Mouse (Mus musculus) kidney, adult 10 weeks (tissue): ENCODE measurements around the gene Rpl41. TPM values are rescaled to one million over a fixed set of nuclear protein-coding genes. Genes with fewer than 3 reads are reported as not detected.

ENCODE experiments used
- polyA plus RNA-seq: library from polyadenylated mRNA; stranded (reverse); fragments of 350-450 nt; fragmentation: Illumina TruSeq; extraction: RNeasy Lipid Tissue Mini Kit (QIAGEN cat#74804); gene quantifications from one replicate; pipeline ENCODE4 v1.2.3, GENCODE M21; 2014; ENCODE audit warnings: low read depth, low replicate concordance

Gene Rpl41
- polyA plus RNA-seq = 11.9 TPM

GRCm38 (mm10) chr10:128548947-128549681, at the start of gene Rpl41:
TSS of gene Rpl41 (minus strand) at chr10:128549305.

GRCm38 (mm10) chr10:128589464-128590192, 40.5 kb upstream of the Rpl41 start, which contains the start of gene Erbb3:
TSS of gene Erbb3 (minus strand) at chr10:128589652.

GRCm38 (mm10) chr10:128565788-128566531, 16.9 kb upstream of the Rpl41 start, which contains the start of gene Pa2g4:
TSS of gene Pa2g4 (minus strand) at chr10:128565987.

GRCm38 (mm10) chr10:128547361-128548032, 1.6 kb downstream of the Rpl41 start, which contains the start of gene Zc3h10:
TSS of gene Zc3h10 (minus strand) at chr10:128547774.

GRCm38 (mm10) chr10:128525671-128526308, 23.3 kb downstream of the Rpl41 start, which contains the start of gene Esyt1:
TSS of gene Esyt1 (minus strand) at chr10:128525871.

GRCm38 (mm10) chr10:128498590-128498989, 50.5 kb downstream of the Rpl41 start, which contains the start of gene Myl6b:
TSS of gene Myl6b (minus strand) at chr10:128498685.

Other genes starting within 250 kb of the Rpl41 start
- gene Pan2, start 246.0 kb downstream of the Rpl41 start, polyA plus RNA-seq = 4.8 TPM
- 69.0 TPM for gene Cnpy2, start 226.8 kb downstream of the Rpl41 start, polyA plus RNA-seq
- 106 TPM for gene Cs, start 211.6 kb downstream of the Rpl41 start, polyA plus RNA-seq
- gene Coq10a, start 180.3 kb downstream of the Rpl41 start, polyA plus RNA-seq = 8.7 TPM
- 4.6 TPM for gene Ankrd52, start 172.2 kb downstream of the Rpl41 start, polyA plus RNA-seq
- gene Slc39a5, start 148.1 kb downstream of the Rpl41 start, polyA plus RNA-seq = 0.53 TPM
- gene Nabp2, start 137.8 kb downstream of the Rpl41 start, polyA plus RNA-seq = 18.4 TPM
- gene Rnf41, start 137.6 kb downstream of the Rpl41 start, polyA plus RNA-seq = 4.9 TPM
- gene Smarcc2, start 90.1 kb downstream of the Rpl41 start, polyA plus RNA-seq = 47.7 TPM
- 99.8 TPM for gene Myl6, start 55.2 kb downstream of the Rpl41 start, polyA plus RNA-seq
- 0.40 TPM for gene Myl6b, start 50.6 kb downstream of the Rpl41 start, polyA plus RNA-seq
- 2.3 TPM for gene Esyt1, start 23.4 kb downstream of the Rpl41 start, polyA plus RNA-seq
- gene Zc3h10, start 1.5 kb downstream of the Rpl41 start, polyA plus RNA-seq = 1.6 TPM
- 69.1 TPM for gene Pa2g4, start 16.7 kb upstream of the Rpl41 start, polyA plus RNA-seq
- 28.2 TPM for gene Erbb3, start 40.3 kb upstream of the Rpl41 start, polyA plus RNA-seq
- gene Rps26, start 77.4 kb upstream of the Rpl41 start, polyA plus RNA-seq = 7.0 TPM
- 1.1 TPM for gene Ikzf4, start 96.7 kb upstream of the Rpl41 start, polyA plus RNA-seq
- gene Suox, start 124.8 kb upstream of the Rpl41 start, polyA plus RNA-seq = 25.8 TPM
- 128 TPM for gene Rab5b, start 147.0 kb upstream of the Rpl41 start, polyA plus RNA-seq
- gene Pmel, start 154.9 kb upstream of the Rpl41 start, polyA plus RNA-seq = not detected
- gene Cdk2, start 155.7 kb upstream of the Rpl41 start, polyA plus RNA-seq = 8.1 TPM
- 8.3 TPM for gene Dgka, start 195.6 kb upstream of the Rpl41 start, polyA plus RNA-seq
- gene Pym1, start 198.6 kb upstream of the Rpl41 start, polyA plus RNA-seq = 0.57 TPM
- gene Mmp19, start 241.6 kb upstream of the Rpl41 start, polyA plus RNA-seq = 0.36 TPM